Mouse (Mus musculus): ENCODE results near the gene Gtf2h4. TPM values are rescaled to one million over a fixed set of nuclear protein-coding genes. Genes with fewer than 3 reads are reported as not detected.

Gene Gtf2h4
- polyA plus RNA-seq, 1 experiment from 2014 or later = 45.7 TPM

- Histone ChIP-seq H3K27ac (peak overlapping the region; percentile 99), H3K36me3 (peaks cover 15% of the 10 kb centered on the region), H3K4me3 (peak overlapping the region; percentile 96), H3K27me3 (ENCODE audit: insufficient read depth, poor library complexity, severe bottlenecking) (peaks cover 14% of the 10 kb centered on the region; the same call in 1 of the 2 replicates), H3K4me1 (replicated peaks) (peaks cover 69% of the 10 kb centered on the region), H3K9me3 (no peaks in the 10 kb centered on the region)
- 1% methylated on average over 2 of the region's 2 CpGs for WGBS
- no peak for DNase-seq (ENCODE audit: low spot score)
Observed at GRCm38 (mm10) chr17:35703065-35703464, 29.5 kb upstream of the Gtf2h4 start.

GRCm38 (mm10) chr17:35702605-35703004, 29.1 kb upstream of the Gtf2h4 start:
- H3K4me1 ChIP-seq (replicated peaks) = peaks cover 73% of the 10 kb centered on the region
- 0% methylated on average over 4 of the region's 4 CpGs for WGBS
- H3K9me3 ChIP-seq = no peaks in the 10 kb centered on the region
- H3K36me3 ChIP-seq = peaks cover 15% of the 10 kb centered on the region
- peaks cover 14% of the 10 kb centered on the region; the same call in 1 of the 2 replicates for H3K27me3 ChIP-seq (ENCODE audit: insufficient read depth, poor library complexity, severe bottlenecking)
- DNase-seq (ENCODE audit: low spot score) = no peak
- peak overlapping the region; percentile 99 for H3K27ac ChIP-seq
- H3K4me3 ChIP-seq = peak overlapping the region; percentile 96

GRCm38 (mm10) chr17:35701978-35702461, 28.5 kb upstream of the Gtf2h4 start:
- WGBS = under 1% methylated on average over 16 of the region's 16 CpGs
- Histone ChIP-seq H3K4me3 (peak overlapping the region; percentile 96), H3K36me3 (peaks cover 15% of the 10 kb centered on the region), H3K4me1 (replicated peaks) (peaks cover 79% of the 10 kb centered on the region), H3K27ac (peak overlapping the region; percentile 99), H3K27me3 (ENCODE audit: insufficient read depth, poor library complexity, severe bottlenecking) (peaks cover 14% of the 10 kb centered on the region; the same call in 1 of the 2 replicates), H3K9me3 (no peaks in the 10 kb centered on the region)
- DNase-seq (ENCODE audit: low spot score) = peak; percentile 61

- Histone ChIP-seq H3K36me3 (peaks cover 16% of the 10 kb centered on the region), H3K4me3 (peak overlapping the region; percentile 96), H3K4me1 (replicated peaks) (peaks cover 83% of the 10 kb centered on the region), H3K27ac (peak overlapping the region; percentile 99), H3K27me3 (ENCODE audit: insufficient read depth, poor library complexity, severe bottlenecking) (peaks cover 14% of the 10 kb centered on the region; the same call in 1 of the 2 replicates), H3K9me3 (no peaks in the 10 kb centered on the region)
- peak; percentile 43 for DNase-seq (ENCODE audit: low spot score)
- 2% methylated on average over 16 of the region's 16 CpGs for WGBS
Observed at GRCm38 (mm10) chr17:35701203-35701977, 27.9 kb upstream of the Gtf2h4 start.

GRCm38 (mm10) chr17:35700371-35700961, 26.9 kb upstream of the Gtf2h4 start:
- Histone ChIP-seq H3K9me3 (peaks cover 5% of the 10 kb centered on the region), H3K36me3 (peaks cover 26% of the 10 kb centered on the region), H3K4me3 (peak overlapping the region; percentile 96), H3K27me3 (ENCODE audit: insufficient read depth, poor library complexity, severe bottlenecking) (peaks cover 14% of the 10 kb centered on the region; the same call in 1 of the 2 replicates), H3K27ac (peak overlapping the region; percentile 99), H3K4me1 (replicated peaks) (peaks cover 74% of the 10 kb centered on the region)
- WGBS = 1% methylated on average over 66 of the region's 66 CpGs
- DNase-seq (ENCODE audit: low spot score) = peak; percentile 65

- Histone ChIP-seq H3K4me1 (replicated peaks) (peaks cover 68% of the 10 kb centered on the region), H3K9me3 (peaks cover 7% of the 10 kb centered on the region), H3K36me3 (peaks cover 31% of the 10 kb centered on the region), H3K27me3 (ENCODE audit: insufficient read depth, poor library complexity, severe bottlenecking) (peaks cover 14% of the 10 kb centered on the region; the same call in 1 of the 2 replicates), H3K27ac (peak overlapping the region; percentile 99), H3K4me3 (peak overlapping the region; percentile 96)
- DNase-seq (ENCODE audit: low spot score) = peak; percentile 50
- WGBS = 2% methylated on average over 19 of the region's 19 CpGs
Observed at GRCm38 (mm10) chr17:35699919-35700318, 26.4 kb upstream of the Gtf2h4 start.

GRCm38 (mm10) chr17:35698501-35698883, 25.0 kb upstream of the Gtf2h4 start:
- peaks cover 14% of the 10 kb centered on the region; the same call in 1 of the 2 replicates for H3K27me3 ChIP-seq (ENCODE audit: insufficient read depth, poor library complexity, severe bottlenecking)
- DNase-seq (ENCODE audit: low spot score) = no peak
- H3K9me3 ChIP-seq = peaks cover 7% of the 10 kb centered on the region
- WGBS = 23% methylated on average over 5 of the region's 5 CpGs
- H3K27ac ChIP-seq = peak overlapping the region; percentile 99
- peaks cover 43% of the 10 kb centered on the region for H3K36me3 ChIP-seq
- H3K4me1 ChIP-seq (replicated peaks) = peaks cover 61% of the 10 kb centered on the region
- peak overlapping the region; percentile 52 for H3K4me3 ChIP-seq

- DNase-seq (ENCODE audit: low spot score) = peak; percentile 78
- H3K36me3 ChIP-seq = peaks cover 49% of the 10 kb centered on the region
- peak overlapping the region; percentile 52 for H3K4me3 ChIP-seq
- peaks cover 59% of the 10 kb centered on the region for H3K4me1 ChIP-seq (replicated peaks)
- peak overlapping the region; percentile 99 for H3K27ac ChIP-seq
- peaks cover 14% of the 10 kb centered on the region; the same call in 1 of the 2 replicates for H3K27me3 ChIP-seq (ENCODE audit: insufficient read depth, poor library complexity, severe bottlenecking)
- H3K9me3 ChIP-seq = peaks cover 7% of the 10 kb centered on the region
- 4% methylated on average over 16 of the region's 16 CpGs for WGBS
Observed at GRCm38 (mm10) chr17:35697759-35698500, 24.4 kb upstream of the Gtf2h4 start.

- Histone ChIP-seq H3K4me3 (peak overlapping the region; percentile 52), H3K4me1 (replicated peaks) (peaks cover 53% of the 10 kb centered on the region), H3K27ac (peak overlapping the region; percentile 99), H3K9me3 (peaks cover 7% of the 10 kb centered on the region), H3K27me3 (ENCODE audit: insufficient read depth, poor library complexity, severe bottlenecking) (peaks cover 11% of the 10 kb centered on the region; the same call in 1 of the 2 replicates), H3K36me3 (peaks cover 54% of the 10 kb centered on the region)
- no peak for DNase-seq (ENCODE audit: low spot score)
- WGBS = 26% methylated on average over 1 of the region's 1 CpGs
Observed at GRCm38 (mm10) chr17:35697429-35697758, 23.9 kb upstream of the Gtf2h4 start.

GRCm38 (mm10) chr17:35696691-35697090, 23.2 kb upstream of the Gtf2h4 start:
- Histone ChIP-seq H3K4me3 (peak overlapping the region; percentile 52), H3K27me3 (ENCODE audit: insufficient read depth, poor library complexity, severe bottlenecking) (peaks cover 4% of the 10 kb centered on the region; the same call in 1 of the 2 replicates), H3K27ac (peak overlapping the region; percentile 99), H3K9me3 (peaks cover 7% of the 10 kb centered on the region), H3K36me3 (peaks cover 61% of the 10 kb centered on the region), H3K4me1 (replicated peaks) (peaks cover 46% of the 10 kb centered on the region)
- DNase-seq (ENCODE audit: low spot score) = no peak
- WGBS = 67% methylated on average over 6 of the region's 6 CpGs

- peaks cover 7% of the 10 kb centered on the region for H3K9me3 ChIP-seq
- H3K27ac ChIP-seq = no peak overlapping the region
- H3K36me3 ChIP-seq = peaks cover 72% of the 10 kb centered on the region
- H3K4me1 ChIP-seq (replicated peaks) = peaks cover 38% of the 10 kb centered on the region
- no peak for DNase-seq (ENCODE audit: low spot score)
- WGBS = 90% methylated on average over 2 of the region's 2 CpGs
- no peak overlapping the region for H3K4me3 ChIP-seq
- no peaks in the 10 kb centered on the region for H3K27me3 ChIP-seq (ENCODE audit: insufficient read depth, poor library complexity, severe bottlenecking)
Observed at GRCm38 (mm10) chr17:35695289-35695688, 21.8 kb upstream of the Gtf2h4 start.

- H3K36me3 ChIP-seq = peaks cover 75% of the 10 kb centered on the region
- WGBS = 95% methylated on average over 5 of the region's 5 CpGs
- no peak overlapping the region for H3K4me3 ChIP-seq
- H3K27ac ChIP-seq = no peak overlapping the region
- no peak for DNase-seq (ENCODE audit: low spot score)
- no peaks in the 10 kb centered on the region for H3K27me3 ChIP-seq (ENCODE audit: insufficient read depth, poor library complexity, severe bottlenecking)
- H3K4me1 ChIP-seq (replicated peaks) = peaks cover 24% of the 10 kb centered on the region
- H3K9me3 ChIP-seq = peaks cover 7% of the 10 kb centered on the region
Observed at GRCm38 (mm10) chr17:35693906-35694305, 20.4 kb upstream of the Gtf2h4 start.

All from hindbrain, embryonic 10.5 days (tissue).